Comparison of ENCODE assay signal across 8 mouse cellular contexts in the genomic region with DNA sequence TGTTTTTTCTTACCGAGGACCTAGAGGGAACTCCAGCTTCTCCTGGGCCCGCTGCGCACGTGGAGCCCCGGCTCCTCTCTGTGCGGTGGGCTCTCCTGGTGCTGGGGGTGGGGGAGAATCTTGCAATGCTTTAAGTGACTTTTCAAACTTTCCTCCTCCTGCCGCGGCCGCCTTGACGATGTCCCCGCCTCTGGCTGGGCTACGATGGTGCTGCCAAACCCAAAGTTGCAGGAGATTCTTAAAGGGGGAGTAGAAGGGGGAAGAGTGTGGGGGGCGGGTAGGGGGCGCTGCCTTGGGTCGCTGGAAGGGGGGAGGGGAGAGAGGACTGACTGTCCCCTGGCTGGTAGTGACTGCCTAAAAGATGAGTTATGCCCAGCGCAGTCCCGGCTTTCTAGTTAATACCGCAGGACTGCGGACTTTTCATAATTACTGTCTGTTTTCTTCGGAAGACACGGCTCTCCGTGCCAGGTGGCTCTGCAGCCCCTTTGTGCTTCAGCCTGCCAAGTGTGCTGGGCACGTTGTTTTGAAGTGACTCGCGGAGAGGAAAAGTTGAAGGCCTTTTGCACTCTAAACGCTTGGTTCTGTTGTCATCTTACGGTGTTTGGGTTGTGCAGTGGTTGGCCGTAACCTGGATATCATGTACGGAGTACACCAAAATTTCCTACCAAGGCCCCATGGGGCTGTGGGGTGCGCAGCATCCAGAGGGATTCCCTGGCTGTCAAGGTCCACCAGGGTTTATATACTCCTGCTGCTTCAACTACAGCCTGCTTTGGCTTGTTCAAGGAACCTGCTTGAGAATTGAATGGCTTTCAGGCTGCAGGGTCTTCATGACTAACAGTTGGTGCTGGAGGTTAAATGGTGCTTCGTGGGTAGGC. TPM values are rescaled to one million over a fixed set of nuclear protein-coding genes. Genes with fewer than 3 reads are reported as not detected.
DNase-seq lines count a peak whose midpoint lies in the region; ATAC-seq and TF ChIP-seq lines count a peak whose summit lies in the region.

No protein-coding gene starts in this region.

- ATAC-seq in heart, embryonic 13.5 days (ENCODE audit: extremely low read depth, insufficient number of reproducible peaks, low FRiP score, low TSS enrichment) = no peak; the same call in 1 of the 2 replicates
- peak; percentile 15 for ATAC-seq in neural tube, embryonic 12.5 days (ENCODE audit: low FRiP score, low read depth)
- no peak for ATAC-seq in megakaryocyte-erythroid progenitor cell, adult 5-6 weeks (replicated peaks; ENCODE audit: low FRiP score, low TSS enrichment, poor library complexity, severe bottlenecking)

- no peaks in the 10 kb centered on the region for H3K36me3 ChIP-seq in heart, embryonic 13.5 days
- no peaks in the 10 kb centered on the region for H3K36me3 ChIP-seq in neural tube, embryonic 12.5 days

- H3K4me1 ChIP-seq in heart, embryonic 13.5 days = peaks cover 20% of the 10 kb centered on the region
- H3K4me1 ChIP-seq in embryonic fibroblast, embryonic 13.5 days (ENCODE audit: control insufficient read depth, insufficient read depth, low read length) = peaks cover 4% of the 10 kb centered on the region; the same call in 1 of the 2 replicates
- H3K4me1 ChIP-seq in neural tube, embryonic 12.5 days = peaks cover 15% of the 10 kb centered on the region

- peak overlapping the region; percentile 87 for H3K9ac ChIP-seq in heart, embryonic 13.5 days
- peak overlapping the region; percentile 84 for H3K9ac ChIP-seq in neural tube, embryonic 12.5 days

- no peak for TF ChIP-seq POLR2A in embryonic fibroblast, embryonic 13.5 days (IDR thresholded peaks at IDR 0.05; ENCODE audit: low read depth, low read length)

- peak overlapping the region; percentile 84 for H3K4me3 ChIP-seq in heart, embryonic 13.5 days
- peak overlapping the region; percentile 55 for H3K4me3 ChIP-seq in embryonic fibroblast, embryonic 13.5 days (ENCODE audit: insufficient read depth, low read length)
- H3K4me3 ChIP-seq in neural tube, embryonic 12.5 days = peak overlapping the region; percentile 67

- DNase-seq in heart, adult 8-10 months (ENCODE audit: low spot score) = no peak
- DNase-seq in Muller cell, postnatal 12 days (ENCODE audit: inconsistent ontology term) = peak; percentile 47
- peak; percentile 7 for DNase-seq in kidney, postnatal 14 days
- no peak for DNase-seq in T-cell, adult 2 months (ENCODE audit: low spot score)

- H3K4me2 ChIP-seq in heart, embryonic 13.5 days = peak overlapping the region; percentile 99
- peak overlapping the region; percentile 94 for H3K4me2 ChIP-seq in neural tube, embryonic 12.5 days (replicated peaks)

- peaks cover 10% of the 10 kb centered on the region; the same call in 1 of the 2 replicates for H3K27me3 ChIP-seq in heart, embryonic 13.5 days (replicated peaks)
- H3K27me3 ChIP-seq in neural tube, embryonic 12.5 days (replicated peaks) = no peaks in the 10 kb centered on the region

- 1% methylated on average over 29 of the region's 31 CpGs for WGBS in heart, embryonic 13.5 days
- under 1% methylated on average over 31 of the region's 31 CpGs for WGBS in neural tube, embryonic 12.5 days

- peak overlapping the region; percentile 70 for H3K27ac ChIP-seq in heart, embryonic 13.5 days (replicated peaks)
- H3K27ac ChIP-seq in embryonic fibroblast, embryonic 13.5 days (ENCODE audit: insufficient read depth, low read length) = no peak overlapping the region
- no peak overlapping the region for H3K27ac ChIP-seq in neural tube, embryonic 12.5 days

- no peaks in the 10 kb centered on the region for H3K9me3 ChIP-seq in heart, embryonic 13.5 days
- no peaks in the 10 kb centered on the region for H3K9me3 ChIP-seq in neural tube, embryonic 12.5 days

- TF ChIP-seq CTCF in embryonic fibroblast, embryonic 13.5 days (IDR thresholded peaks at IDR 0.05; ENCODE audit: borderline replicate concordance, insufficient read depth, low read length) = no peak

RNA-seq across cellular contexts. Expression of gene Grip1, which starts 1.3 kb away (rescaled TPM):
- polyA plus RNA-seq in heart, embryonic 13.5 days (2015; fragmentation: Nextera tagmentation; extraction: Ambion mirVana) = 2.0 TPM in 2 replicates
- under 1 TPM; 0.43 to 0.75 (median 0.61) TPM for total RNA-seq in heart, adult 8-10 months (2022)
- polyA plus RNA-seq in embryonic fibroblast, embryonic 13.5 days (2011; ENCODE audit: insufficient read length, low read depth, missing spikeins) = 0.57 and 1.1 TPM in 2 replicates
- polyA plus RNA-seq in neural tube, embryonic 12.5 days (2016; fragmentation: Nextera tagmentation; extraction: Ambion mirVana) = 17.0 and 20.3 TPM in 2 replicates
- not detected in 2 replicates for total RNA-seq in megakaryocyte-erythroid progenitor cell, adult 5-6 weeks (2014; fragmentation: Nextera tagmentation)
- not detected in 2 replicates for total RNA-seq in megakaryocyte-erythroid progenitor cell, adult 5-6 weeks (2017)

Comparison
In these comparisons a context has a peak if more than half of its experiments do, and no peak if none do; other contexts are left out.
1. DNase-seq: peak in Muller cell, postnatal 12 days (single experiment) and kidney, postnatal 14 days (single experiment); none in heart, adult 8-10 months (single experiment) and T-cell, adult 2 months (single experiment).
2. Peak in every context shown above with its lines, with median percentiles within 50 percentile points of each other: H3K4me3 ChIP-seq.